Mouse (Mus musculus) heart, embryonic 13.5 days (tissue): Measurements from ENCODE around the gene Poc1a. TPM values are rescaled to one million over a fixed set of nuclear protein-coding genes. Genes with fewer than 3 reads are reported as not detected.

Source experiments
- ATAC-seq: fragments of 200-750 bp; cut with Nextera tagmentation; 2 replicates; pipeline ENCODE4 v1.8.0; 2017; ENCODE audit warnings: moderate TSS enrichment; ENCODE audit not compliant: insufficient number of reproducible peaks, low FRiP score, low TSS enrichment; ENCODE audit errors: extremely low read depth
- H3K27ac ChIP-seq: fragments of 300-500 bp; sonication (generic); replicated peaks from 2 replicates; pipeline ENCODE4 v1.5.1; 2015; ENCODE audit warnings: moderate library complexity, mild to moderate bottlenecking, inconsistent platforms
- H3K27me3 ChIP-seq: fragments of 300-500 bp; sonication (generic); replicated peaks from 2 replicates; pipeline ENCODE4 v1.6.1; 2015; ENCODE audit warnings: mild to moderate bottlenecking, inconsistent platforms
- H3K36me3 ChIP-seq: fragments of 300-500 bp; sonication (generic); 2 replicates; pipeline ENCODE4 v1.6.1; 2015; ENCODE audit warnings: mild to moderate bottlenecking, inconsistent platforms
- H3K4me1 ChIP-seq: fragments of 300-500 bp; sonication (generic); 2 replicates; pipeline ENCODE4 v1.6.1; 2015; ENCODE audit warnings: inconsistent platforms
- H3K4me2 ChIP-seq: fragments of 300-500 bp; sonication (generic); 2 replicates; pipeline ENCODE4 v1.6.1; 2015; ENCODE audit warnings: inconsistent platforms, mild to moderate bottlenecking, moderate library complexity
- H3K4me3 ChIP-seq: fragments of 300-500 bp; sonication (generic); 2 replicates; pipeline ENCODE4 v1.5.1; 2015; ENCODE audit warnings: moderate library complexity, mild to moderate bottlenecking, inconsistent platforms
- H3K9ac ChIP-seq: fragments of 300-500 bp; sonication (generic); 2 replicates; pipeline ENCODE4 v1.6.1; 2015; ENCODE audit warnings: inconsistent platforms, mild to moderate bottlenecking, moderate library complexity
- H3K9me3 ChIP-seq: fragments of 300-500 bp; sonication (generic); 2 replicates; pipeline ENCODE4 v1.6.1; 2016; ENCODE audit warnings: inconsistent platforms
- WGBS: fragments of 180-500 bp; shearing (Covaris S2); methylation state at CpG from one replicate; pipeline ENCODE4 v1.1.7; 2015; ENCODE audit warnings: mixed read lengths; 5-methylcytosine and 5-hydroxymethylcytosine counted together
- polyA plus RNA-seq: library from polyadenylated mRNA; unstranded; fragments of >200 nt; fragmentation: Nextera tagmentation; extraction: Ambion mirVana; gene quantifications from 2 replicates; pipeline ENCODE4 v1.2.1, GENCODE M21; 2015

Gene Poc1a
- polyA plus RNA-seq, 1 experiment from 2014 or later: 26.4 TPM

- peak overlapping the region; percentile 99 for H3K4me2 ChIP-seq
- no peaks in the 10 kb centered on the region for H3K9me3 ChIP-seq
- H3K27ac ChIP-seq: peak overlapping the region; percentile 97
- H3K4me3 ChIP-seq: peak overlapping the region; percentile 95
- H3K36me3 ChIP-seq: peaks cover 33% of the 10 kb centered on the region
- ATAC-seq: no peak
- peaks cover 55% of the 10 kb centered on the region for H3K4me1 ChIP-seq
- H3K9ac ChIP-seq: peak overlapping the region; percentile 98
- H3K27me3 ChIP-seq: no peaks in the 10 kb centered on the region
- 0% methylated on average over 72 of the region's 72 CpGs for WGBS
These were observed 88.1 kb downstream of the Poc1a start for GRCm38 (mm10) chr9:106368831-106369501.

GRCm38 (mm10) chr9:106369801-106370485 lies 89.1 kb downstream of the Poc1a start:
- H3K9ac ChIP-seq: peak overlapping the region; percentile 98
- no peaks in the 10 kb centered on the region for H3K27me3 ChIP-seq
- peak overlapping the region; percentile 97 for H3K27ac ChIP-seq
- H3K9me3 ChIP-seq: no peaks in the 10 kb centered on the region
- H3K4me1 ChIP-seq: peaks cover 57% of the 10 kb centered on the region
- H3K4me3 ChIP-seq: peak overlapping the region; percentile 95
- ATAC-seq: no peak
- WGBS: 5% methylated on average over 11 of the region's 11 CpGs
- peak overlapping the region; percentile 99 for H3K4me2 ChIP-seq
- H3K36me3 ChIP-seq: peaks cover 42% of the 10 kb centered on the region

- WGBS: 83% methylated on average over 30 of the region's 30 CpGs
- Histone ChIP-seq H3K27me3 (no peaks in the 10 kb centered on the region), H3K9me3 (no peaks in the 10 kb centered on the region), H3K4me2 (peak overlapping the region; percentile 99), H3K9ac (peak overlapping the region; percentile 98), H3K27ac (peak overlapping the region; percentile 80; the same call in 1 of the 2 replicates), H3K4me3 (peak overlapping the region; percentile 95), H3K36me3 (peaks cover 50% of the 10 kb centered on the region), H3K4me1 (peaks cover 57% of the 10 kb centered on the region)
- no peak for ATAC-seq
These were observed 89.9 kb downstream of the Poc1a start for GRCm38 (mm10) chr9:106370620-106371383.

- Histone ChIP-seq H3K4me1 (peaks cover 53% of the 10 kb centered on the region), H3K36me3 (peaks cover 51% of the 10 kb centered on the region), H3K9ac (peak overlapping the region; percentile 98), H3K4me2 (peak overlapping the region; percentile 99), H3K4me3 (peak overlapping the region; percentile 95), H3K27me3 (no peaks in the 10 kb centered on the region), H3K9me3 (no peaks in the 10 kb centered on the region), H3K27ac (peak overlapping the region; percentile 80)
- 52% methylated on average over 6 of the region's 6 CpGs for WGBS
- no peak for ATAC-seq
These were observed 90.5 kb downstream of the Poc1a start for GRCm38 (mm10) chr9:106371384-106371671.

- Histone ChIP-seq H3K9me3 (no peaks in the 10 kb centered on the region), H3K9ac (peak overlapping the region; percentile 98), H3K4me3 (peak overlapping the region; percentile 95), H3K27ac (peak overlapping the region; percentile 80), H3K36me3 (peaks cover 52% of the 10 kb centered on the region), H3K4me2 (peak overlapping the region; percentile 99), H3K27me3 (no peaks in the 10 kb centered on the region), H3K4me1 (peaks cover 50% of the 10 kb centered on the region)
- 15% methylated on average over 6 of the region's 6 CpGs for WGBS
- ATAC-seq: no peak
These were observed 90.9 kb downstream of the Poc1a start for GRCm38 (mm10) chr9:106371776-106372175.

GRCm38 (mm10) chr9:106372431-106373412 lies 91.9 kb downstream of the Poc1a start:
- Histone ChIP-seq H3K4me2 (peak overlapping the region; percentile 99), H3K9ac (peak overlapping the region; percentile 98), H3K4me1 (peaks cover 46% of the 10 kb centered on the region), H3K27ac (peak overlapping the region; percentile 80), H3K27me3 (no peaks in the 10 kb centered on the region), H3K4me3 (0 out of 2 replicates have a peak overlapping the region, but pooled peaks have one; percentile 95), H3K9me3 (no peaks in the 10 kb centered on the region), H3K36me3 (peaks cover 61% of the 10 kb centered on the region)
- no peak for ATAC-seq
- 84% methylated on average over 11 of the region's 11 CpGs for WGBS

- peaks cover 51% of the 10 kb centered on the region for H3K4me1 ChIP-seq
- H3K4me2 ChIP-seq: no peak overlapping the region
- H3K27me3 ChIP-seq: no peaks in the 10 kb centered on the region
- 60% methylated on average over 7 of the region's 7 CpGs for WGBS
- no peak overlapping the region for H3K4me3 ChIP-seq
- 0 out of 2 replicates have a peak overlapping the region, but pooled peaks have one; percentile 45 for H3K9ac ChIP-seq
- no peak overlapping the region for H3K27ac ChIP-seq
- H3K36me3 ChIP-seq: peaks cover 69% of the 10 kb centered on the region
- H3K9me3 ChIP-seq: no peaks in the 10 kb centered on the region
- no peak for ATAC-seq
These were observed 93.1 kb downstream of the Poc1a start for GRCm38 (mm10) chr9:106373973-106374372.

GRCm38 (mm10) chr9:106377247-106377646 lies 96.4 kb downstream of the Poc1a start:
- no peak overlapping the region for H3K4me3 ChIP-seq
- no peak for ATAC-seq
- no peaks in the 10 kb centered on the region for H3K9me3 ChIP-seq
- H3K27ac ChIP-seq: no peak overlapping the region
- peaks cover 26% of the 10 kb centered on the region for H3K4me1 ChIP-seq
- 80% methylated on average over 8 of the region's 8 CpGs for WGBS
- H3K36me3 ChIP-seq: peaks cover 53% of the 10 kb centered on the region
- H3K4me2 ChIP-seq: no peak overlapping the region
- H3K9ac ChIP-seq: no peak overlapping the region
- H3K27me3 ChIP-seq: no peaks in the 10 kb centered on the region

- Histone ChIP-seq H3K4me1 (peaks cover 18% of the 10 kb centered on the region), H3K27ac (no peak overlapping the region), H3K27me3 (no peaks in the 10 kb centered on the region), H3K9ac (no peak overlapping the region), H3K9me3 (no peaks in the 10 kb centered on the region), H3K4me3 (no peak overlapping the region), H3K36me3 (peaks cover 45% of the 10 kb centered on the region), H3K4me2 (no peak overlapping the region)
- WGBS: 69% methylated on average over 3 of the region's 3 CpGs
- ATAC-seq: no peak
These were observed 97.2 kb downstream of the Poc1a start for GRCm38 (mm10) chr9:106378045-106378444.

GRCm38 (mm10) chr9:106378753-106379152 lies 97.9 kb downstream of the Poc1a start:
- Histone ChIP-seq H3K4me3 (no peak overlapping the region), H3K4me1 (peaks cover 23% of the 10 kb centered on the region), H3K4me2 (no peak overlapping the region), H3K36me3 (peaks cover 38% of the 10 kb centered on the region), H3K9me3 (no peaks in the 10 kb centered on the region), H3K27ac (no peak overlapping the region), H3K27me3 (no peaks in the 10 kb centered on the region), H3K9ac (0 out of 2 replicates have a peak overlapping the region, but pooled peaks have one; percentile 2)
- WGBS: 59% methylated on average over 9 of the region's 9 CpGs
- ATAC-seq: no peak
